Mouse (Mus musculus): Measurements from ENCODE around the gene Hspb1.

Gene Hspb1

GRCm38 (mm10) chr5:135913201-135913600, 25.5 kb downstream of the Hspb1 start:
- DNase-seq (ENCODE audit: low spot score in 2 of 2), result no peak

- DNase-seq (ENCODE audit: low spot score in 2 of 2), result no peak
Measured at GRCm38 (mm10) chr5:135914156-135914555, 26.4 kb downstream of the Hspb1 start.

DNA sequence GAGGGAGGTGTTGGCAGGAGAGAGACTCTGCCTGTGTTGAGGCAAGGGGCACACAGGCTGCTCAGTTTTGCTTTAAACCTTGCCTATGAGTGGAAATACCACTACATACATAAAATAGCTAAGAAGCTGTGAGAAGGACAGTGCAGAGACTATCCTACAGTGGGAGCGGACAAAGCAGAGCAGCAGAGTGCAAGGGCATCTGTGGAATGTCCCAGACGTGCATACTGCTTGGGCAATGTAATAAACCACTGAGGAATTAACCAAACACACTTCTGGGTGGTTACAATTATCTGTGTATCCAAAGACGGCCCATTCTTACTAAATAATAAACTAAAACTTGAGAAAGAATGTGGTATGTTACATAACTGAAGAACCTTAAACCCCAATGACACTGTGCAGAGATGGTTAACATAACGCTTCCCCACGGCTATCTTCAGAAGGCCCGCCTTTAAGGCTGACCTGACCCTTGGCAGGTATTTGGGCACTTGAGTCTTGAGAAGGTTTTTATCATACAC, 28.4 kb downstream of the Hspb1 start:
- DNase-seq (ENCODE audit: low spot score in 2 of 2), result no peak

DNA sequence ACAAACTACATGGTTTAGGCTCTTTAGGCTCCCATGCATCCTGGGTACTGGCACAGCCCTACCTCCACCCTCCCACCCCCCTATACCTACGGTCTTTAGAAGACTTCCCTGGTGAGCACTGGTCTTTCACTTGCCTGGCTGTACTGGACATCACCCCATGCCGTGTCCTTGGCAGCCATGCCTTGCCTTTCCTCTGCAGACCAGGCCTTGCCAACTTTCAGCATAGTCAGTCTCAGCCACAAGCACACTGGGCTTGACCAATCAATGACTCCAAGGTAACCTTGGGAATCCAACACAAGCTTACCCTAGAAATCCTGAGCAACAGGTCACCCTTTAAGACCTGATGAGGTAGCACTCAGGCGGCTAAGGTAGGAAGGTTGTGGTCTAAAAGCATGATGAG, 28.9 kb downstream of the Hspb1 start:
- no peak for DNase-seq (ENCODE audit: low spot score in 2 of 2)

DNA sequence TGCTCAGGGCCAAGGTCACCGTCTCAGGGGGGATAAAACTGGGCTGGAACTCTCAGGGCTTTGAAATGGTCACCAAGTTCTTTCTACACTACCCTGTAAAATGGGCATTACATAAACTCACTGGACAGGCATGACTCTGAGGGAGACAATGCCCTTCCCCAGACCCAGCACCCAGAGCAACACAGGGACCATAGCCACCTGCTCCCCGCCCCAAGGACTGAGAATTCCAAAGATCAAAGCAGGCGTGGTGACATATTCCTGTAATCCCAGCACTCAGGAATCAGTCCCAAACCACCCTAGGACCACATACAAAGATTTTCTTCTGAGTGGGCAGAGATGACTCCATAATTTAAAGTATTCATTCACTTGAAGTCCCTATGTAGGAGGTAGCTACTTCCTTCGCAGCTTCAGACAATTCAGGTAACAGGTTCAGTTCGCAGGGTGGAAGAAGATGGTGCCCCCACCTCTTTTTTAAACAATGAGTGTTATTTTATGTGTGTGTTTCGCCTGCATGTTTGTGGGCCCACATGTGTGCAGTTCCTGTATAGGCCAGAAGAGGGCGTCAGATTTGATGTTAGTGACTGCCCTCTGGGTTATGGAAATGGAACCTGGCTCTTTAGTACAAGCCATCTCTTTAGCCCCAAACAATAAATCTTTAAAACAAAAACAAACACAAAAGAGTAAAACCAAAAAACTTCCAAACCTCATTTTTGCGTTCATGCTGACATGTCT, 29.8 kb downstream of the Hspb1 start:
- no peak for DNase-seq (ENCODE audit: low spot score in 2 of 2)

DNA sequence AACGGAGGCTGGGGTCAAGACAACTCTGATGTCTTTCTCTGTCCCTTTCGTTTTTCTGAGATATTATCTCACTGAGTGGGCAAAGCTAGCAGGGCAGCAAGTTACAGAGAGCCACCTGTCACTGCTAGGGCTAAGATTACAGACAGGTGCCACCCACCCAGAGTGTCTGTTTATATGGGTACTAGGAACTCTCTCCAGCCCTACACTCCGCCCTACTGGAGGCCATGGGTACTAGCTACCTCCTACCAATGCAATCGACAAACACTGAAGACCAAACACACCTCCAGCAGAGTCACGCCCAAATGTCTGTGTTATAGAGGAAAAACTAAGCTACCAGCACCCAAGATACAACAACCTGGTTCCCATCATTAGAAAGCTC, 30.3 kb downstream of the Hspb1 start:
- no peak for DNase-seq (ENCODE audit: low spot score in 2 of 2)

DNA sequence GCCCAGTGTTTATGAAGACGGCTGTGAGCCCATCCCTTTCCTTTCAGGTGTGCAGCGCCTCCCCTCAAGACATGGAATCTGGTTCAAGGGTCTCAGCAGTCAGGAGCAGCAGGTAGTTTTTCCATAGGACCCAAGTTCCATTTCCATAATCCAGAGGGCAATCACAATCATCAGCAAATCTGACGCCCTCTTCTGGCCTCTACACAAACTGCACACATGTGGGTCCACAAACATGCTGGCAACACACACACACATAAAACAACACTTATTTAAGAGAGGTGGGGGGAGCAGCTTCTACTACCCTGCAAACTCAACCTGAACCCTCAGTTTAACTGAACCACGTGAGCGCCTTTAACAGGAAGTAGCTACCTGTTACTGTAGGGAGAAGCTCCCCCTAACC, 30.9 kb downstream of the Hspb1 start:
- DNase-seq (ENCODE audit: low spot score in 2 of 2), result no peak

GRCm38 (mm10) chr5:135919902-135920301, 32.2 kb downstream of the Hspb1 start:
- no peak for DNase-seq (ENCODE audit: low spot score in 2 of 2)

GRCm38 (mm10) chr5:135923901-135924300, 36.2 kb downstream of the Hspb1 start:
- DNase-seq (ENCODE audit: low spot score in 2 of 2), result no peak

- no peak for DNase-seq (ENCODE audit: low spot score in 2 of 2)
Measured at GRCm38 (mm10) chr5:135929685-135930424, 42.1 kb downstream of the Hspb1 start.

DNA sequence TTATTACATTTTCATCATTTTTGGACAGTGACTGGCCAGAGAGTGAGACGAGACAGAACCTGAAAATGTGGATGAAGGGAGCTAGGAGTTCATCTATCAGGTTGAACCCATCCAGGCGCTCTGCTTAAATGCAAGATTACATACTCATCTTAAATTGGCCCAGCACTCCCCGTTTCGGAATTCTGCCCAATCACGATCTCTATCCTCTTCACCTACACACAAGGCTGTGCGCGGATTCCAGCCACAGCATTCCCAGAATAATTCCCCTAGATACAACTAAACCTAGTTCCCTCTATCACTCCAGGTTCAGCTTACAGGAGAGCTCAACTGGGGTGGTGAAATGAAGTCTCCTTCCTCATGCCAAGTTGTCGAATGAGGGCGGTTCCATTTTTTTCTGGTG, 43.8 kb downstream of the Hspb1 start:
- no peak for DNase-seq (ENCODE audit: low spot score in 2 of 2)

DNA sequence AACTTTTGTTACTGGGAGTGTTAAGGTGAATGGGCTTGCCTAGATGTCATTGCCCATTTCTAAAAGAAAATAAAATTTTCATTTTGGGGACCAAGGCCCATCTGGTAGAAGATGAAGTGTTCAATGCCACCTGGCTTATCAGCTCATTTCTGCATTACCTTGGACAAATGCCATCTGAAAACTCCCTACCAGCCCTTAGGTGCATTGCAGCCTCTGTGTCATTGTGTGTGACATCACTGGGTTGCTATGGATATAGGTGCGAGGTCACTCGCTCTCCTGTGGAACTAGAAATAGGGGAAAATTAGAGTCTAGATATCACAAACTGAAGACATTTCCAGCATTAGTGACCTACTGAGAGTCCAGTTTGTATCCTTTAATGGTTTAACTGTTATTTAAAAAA, 44.6 kb downstream of the Hspb1 start:
- DNase-seq (ENCODE audit: low spot score in 2 of 2), result no peak

- DNase-seq (ENCODE audit: low spot score in 2 of 2), result no peak
Measured at GRCm38 (mm10) chr5:135933222-135933899, 45.6 kb downstream of the Hspb1 start.

- DNase-seq (ENCODE audit: low spot score in 2 of 2), result peak; percentile 90
Measured at GRCm38 (mm10) chr5:135933900-135934441, 46.3 kb downstream of the Hspb1 start.

DNA sequence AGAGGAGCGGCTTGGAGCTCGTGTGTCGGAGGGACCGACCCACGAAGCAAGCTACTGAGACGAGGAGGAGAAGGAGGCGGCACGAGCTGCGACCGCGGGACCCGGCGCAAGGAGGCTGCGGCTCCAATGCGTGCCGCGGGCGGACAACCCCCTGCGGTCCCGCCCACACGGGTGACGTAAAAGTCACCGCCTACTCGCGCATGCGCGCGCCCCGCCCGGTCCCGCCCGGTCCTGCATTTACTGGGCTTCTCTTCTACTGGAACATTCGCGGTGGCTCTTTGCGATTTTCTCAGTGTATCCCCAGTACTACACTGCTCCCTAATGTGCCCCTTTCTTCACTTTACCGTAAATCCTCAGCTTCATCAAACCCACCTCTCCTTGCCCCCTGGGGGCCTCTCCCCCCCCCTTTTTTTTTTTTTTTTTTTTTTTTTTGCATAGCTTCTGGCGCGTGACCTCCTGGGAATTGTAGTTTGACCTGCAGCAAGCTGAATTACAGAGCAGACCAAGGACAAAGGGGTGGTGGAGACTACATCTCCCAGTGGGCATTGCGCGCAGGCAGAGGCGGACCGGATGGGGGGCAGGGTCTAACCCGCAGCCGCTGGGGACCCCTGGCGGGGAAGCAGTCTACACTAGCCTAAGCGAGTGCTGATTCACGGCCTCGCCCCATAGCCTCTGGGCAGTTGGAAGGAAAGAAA, 46.9 kb downstream of the Hspb1 start, which contains the start of gene Ywhag:
Ywhag (minus strand) TSS at position 136 of the 695 bp plus-strand sequence.
- peak; percentile 98 for DNase-seq (ENCODE audit: low spot score in 2 of 2)

DNA sequence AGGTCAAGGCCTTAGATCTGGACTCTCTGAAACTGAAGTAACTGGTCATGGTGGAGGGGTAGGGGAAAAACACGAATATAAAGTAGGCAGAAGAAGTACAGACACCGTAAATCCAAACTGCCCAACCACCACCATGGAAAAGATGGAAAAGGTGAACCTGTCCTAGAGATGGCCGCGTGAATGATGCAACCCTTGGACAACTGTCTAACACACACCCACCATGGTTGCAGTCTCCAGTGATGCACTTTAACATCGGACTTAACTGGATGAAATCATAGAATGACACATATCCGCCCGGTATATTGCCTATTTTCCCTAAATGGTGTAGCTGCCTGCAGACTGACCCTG, 47.4 kb downstream of the Hspb1 start:
- no peak for DNase-seq (ENCODE audit: low spot score in 2 of 2)

DNA sequence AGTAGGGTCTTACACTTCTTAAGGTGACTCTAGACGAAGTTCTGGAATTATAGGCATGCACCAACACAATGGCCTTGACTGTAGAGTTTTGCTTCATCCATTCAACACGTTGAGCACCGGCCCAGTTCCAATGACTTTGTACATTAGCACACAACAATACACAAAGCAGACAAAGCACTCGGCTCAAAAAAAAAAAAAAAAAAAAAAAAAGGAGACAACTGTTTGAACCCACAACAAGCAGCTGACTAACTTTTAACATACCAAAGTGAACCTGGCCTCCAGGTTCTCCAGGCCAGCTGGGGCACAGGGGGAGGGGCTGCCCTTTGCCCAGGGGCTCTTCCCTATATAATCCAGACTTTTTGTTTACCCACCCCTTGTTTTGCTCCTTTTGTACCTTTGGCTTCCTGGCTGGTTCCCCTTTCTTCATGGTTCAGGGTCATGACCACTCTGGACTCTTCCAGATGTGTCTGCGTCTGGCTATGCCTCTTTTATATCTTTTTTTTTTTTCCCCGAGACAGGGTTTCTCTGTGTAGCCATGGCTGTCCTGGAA, 48.0 kb downstream of the Hspb1 start:
- no peak for DNase-seq (ENCODE audit: low spot score in 2 of 2)

All from right cerebral cortex, postnatal 10 days (tissue).